Mouse (Mus musculus) hindbrain, embryonic 15.5 days (tissue): ENCODE measurements around the gene Bola2. TPM values are rescaled to one million over a fixed set of nuclear protein-coding genes. Genes with fewer than 3 reads are reported as not detected.
A peak's percentile ranks its signal among the peaks of the same experiment; 100 is the strongest.

Experiments used
- ATAC-seq: fragments of 200-750 bp; cut with Nextera tagmentation; 2 replicates; pipeline ENCODE4 v1.8.0; 2017; ENCODE audit warnings: low read depth, moderate number of reproducible peaks, moderate TSS enrichment; ENCODE audit not compliant: low FRiP score
- H3K27ac ChIP-seq: fragments of 300-500 bp; sonication (generic); replicated peaks from 2 replicates; pipeline ENCODE4 v1.5.1; 2015; ENCODE audit warnings: mild to moderate bottlenecking, inconsistent platforms
- H3K27me3 ChIP-seq: fragments of 300-500 bp; sonication (generic); 2 replicates; pipeline ENCODE4 v1.6.1; 2015; ENCODE audit warnings: control low read depth, inconsistent platforms
- H3K36me3 ChIP-seq: fragments of 300-500 bp; sonication (generic); 2 replicates; pipeline ENCODE4 v1.6.1; 2015; ENCODE audit warnings: control low read depth, inconsistent platforms
- H3K4me1 ChIP-seq: fragments of 300-500 bp; sonication (generic); replicated peaks from 2 replicates; pipeline ENCODE4 v1.6.1; 2015; ENCODE audit warnings: control low read depth, inconsistent platforms
- H3K4me2 ChIP-seq: fragments of 300-500 bp; sonication (generic); 2 replicates; pipeline ENCODE4 v1.6.1; 2015; ENCODE audit warnings: moderate library complexity, mild to moderate bottlenecking, inconsistent platforms
- H3K4me3 ChIP-seq: fragments of 300-500 bp; sonication (generic); 2 replicates; pipeline ENCODE4 v1.5.1; 2015; ENCODE audit warnings: mild to moderate bottlenecking, inconsistent platforms
- H3K9ac ChIP-seq: fragments of 300-500 bp; sonication (generic); 2 replicates; pipeline ENCODE4 v1.6.1; 2015; ENCODE audit warnings: inconsistent platforms
- H3K9me3 ChIP-seq: fragments of 300-500 bp; sonication (generic); 2 replicates; pipeline ENCODE4 v1.6.1; 2016; ENCODE audit warnings: control low read depth, inconsistent platforms
- WGBS: fragments of 180-500 bp; shearing (Covaris S2); methylation state at CpG from one replicate; pipeline ENCODE4 v1.1.7; 2015; 5-methylcytosine and 5-hydroxymethylcytosine counted together
- polyA plus RNA-seq: library from polyadenylated mRNA; unstranded; fragments of >200 nt; fragmentation: Nextera tagmentation; extraction: Ambion mirVana; gene quantifications from 2 replicates; pipeline ENCODE4 v1.2.1, GENCODE M21; 2015

Bola2 gene
- polyA plus RNA-seq, 1 experiment from 2014 or later: 139 TPM

GRCm38 (mm10) chr7:126701559-126702357 is 6.6 kb downstream of the Bola2 start:
- no peak for ATAC-seq
- peak overlapping the region; percentile 21 for H3K9ac ChIP-seq
- 0 out of 2 replicates have a peak overlapping the region, but pooled peaks have one; percentile 26 for H3K27ac ChIP-seq
- no peaks in the 10 kb centered on the region for H3K9me3 ChIP-seq
- H3K36me3 ChIP-seq: peaks cover 6% of the 10 kb centered on the region
- H3K4me2 ChIP-seq: peak overlapping the region; percentile 73
- H3K4me3 ChIP-seq: peak overlapping the region; percentile 9
- no peaks in the 10 kb centered on the region for H3K27me3 ChIP-seq
- 54% methylated on average over 24 of the region's 24 CpGs for WGBS
- H3K4me1 ChIP-seq: peaks cover 59% of the 10 kb centered on the region

- Histone ChIP-seq H3K9ac (no peak overlapping the region), H3K9me3 (no peaks in the 10 kb centered on the region), H3K4me2 (peak overlapping the region; percentile 73), H3K36me3 (peaks cover 6% of the 10 kb centered on the region), H3K4me3 (peak overlapping the region; percentile 90), H3K4me1 (peaks cover 53% of the 10 kb centered on the region), H3K27ac (no peak overlapping the region), H3K27me3 (no peaks in the 10 kb centered on the region)
- WGBS: 86% methylated on average over 6 of the region's 6 CpGs
- no peak for ATAC-seq
Measured at GRCm38 (mm10) chr7:126702358-126702757, 7.2 kb downstream of the Bola2 start.

GRCm38 (mm10) chr7:126702861-126703756 is 7.9 kb downstream of the Bola2 start:
- H3K4me2 ChIP-seq: peak overlapping the region; percentile 73
- WGBS: 78% methylated on average over 12 of the region's 12 CpGs
- ATAC-seq: no peak
- peak overlapping the region; percentile 93 for H3K9ac ChIP-seq
- H3K4me3 ChIP-seq: peak overlapping the region; percentile 90
- H3K36me3 ChIP-seq: peaks cover 6% of the 10 kb centered on the region
- no peaks in the 10 kb centered on the region for H3K27me3 ChIP-seq
- no peaks in the 10 kb centered on the region for H3K9me3 ChIP-seq
- H3K27ac ChIP-seq: peak overlapping the region; percentile 91
- peaks cover 47% of the 10 kb centered on the region for H3K4me1 ChIP-seq

GRCm38 (mm10) chr7:126703757-126704077 is 8.5 kb downstream of the Bola2 start:
- H3K4me2 ChIP-seq: peak overlapping the region; percentile 73
- peak; percentile 9; the same call in 1 of the 2 replicates for ATAC-seq
- H3K36me3 ChIP-seq: peaks cover 6% of the 10 kb centered on the region
- 14% methylated on average over 7 of the region's 7 CpGs for WGBS
- peak overlapping the region; percentile 90 for H3K4me3 ChIP-seq
- peak overlapping the region; percentile 93 for H3K9ac ChIP-seq
- no peaks in the 10 kb centered on the region for H3K9me3 ChIP-seq
- peaks cover 47% of the 10 kb centered on the region for H3K4me1 ChIP-seq
- no peaks in the 10 kb centered on the region for H3K27me3 ChIP-seq
- peak overlapping the region; percentile 91 for H3K27ac ChIP-seq

GRCm38 (mm10) chr7:126704121-126704980 is 9.2 kb downstream of the Bola2 start:
- H3K4me1 ChIP-seq: peaks cover 47% of the 10 kb centered on the region
- WGBS: 1% methylated on average over 39 of the region's 39 CpGs

GRCm38 (mm10) chr7:126707442-126708174 is 12.4 kb downstream of the Bola2 start, which contains the start of gene Coro1a:
TSS of gene Coro1a (minus strand) at chr7:126707787.
- ATAC-seq: no peak
- H3K27me3 ChIP-seq: no peaks in the 10 kb centered on the region
- H3K4me3 ChIP-seq: no peak within 1 kb of the TSS
- 91% methylated on average over 19 of the region's 19 CpGs for WGBS
- H3K4me1 ChIP-seq: peaks cover 25% of the 10 kb centered on the region
- H3K4me2 ChIP-seq: no peak within 1 kb of the TSS
- no peaks in the 10 kb centered on the region for H3K9me3 ChIP-seq
- H3K9ac ChIP-seq: no peak within 1 kb of the TSS
- H3K27ac ChIP-seq: no peak within 1 kb of the TSS
- no peaks in the 10 kb centered on the region for H3K36me3 ChIP-seq

More at GRCm38 (mm10) chr7:126704121-126704980, 9.2 kb downstream of the Bola2 start:
- peak; percentile 86 for ATAC-seq
- peaks cover 2% of the 10 kb centered on the region; the same call in 1 of the 2 replicates for H3K36me3 ChIP-seq
- H3K9ac ChIP-seq: peak overlapping the region; percentile 93
- H3K9me3 ChIP-seq: no peaks in the 10 kb centered on the region
- H3K4me2 ChIP-seq: peak overlapping the region; percentile 73
- H3K4me3 ChIP-seq: peak overlapping the region; percentile 90
- H3K27ac ChIP-seq: peak overlapping the region; percentile 91
- no peaks in the 10 kb centered on the region for H3K27me3 ChIP-seq

GRCm38 (mm10) chr7:126708175-126708952 is 13.2 kb downstream of the Bola2 start:
- no peaks in the 10 kb centered on the region for H3K36me3 ChIP-seq
- WGBS: 83% methylated on average over 10 of the region's 10 CpGs
- no peaks in the 10 kb centered on the region for H3K9me3 ChIP-seq
- H3K4me1 ChIP-seq: peaks cover 18% of the 10 kb centered on the region
- ATAC-seq: no peak
- no peak overlapping the region for H3K27ac ChIP-seq
- H3K27me3 ChIP-seq: no peaks in the 10 kb centered on the region
- H3K4me2 ChIP-seq: no peak overlapping the region
- no peak overlapping the region for H3K9ac ChIP-seq
- H3K4me3 ChIP-seq: no peak overlapping the region

- H3K36me3 ChIP-seq: no peaks in the 10 kb centered on the region
- H3K4me1 ChIP-seq: peaks cover 2% of the 10 kb centered on the region
- H3K9me3 ChIP-seq: no peaks in the 10 kb centered on the region
- no peak overlapping the region for H3K9ac ChIP-seq
- ATAC-seq: no peak
- no peaks in the 10 kb centered on the region for H3K27me3 ChIP-seq
- H3K4me3 ChIP-seq: no peak overlapping the region
- no peak overlapping the region for H3K27ac ChIP-seq
- H3K4me2 ChIP-seq: no peak overlapping the region
- 77% methylated on average over 4 of the region's 4 CpGs for WGBS
Measured at GRCm38 (mm10) chr7:126710266-126710665, 15.1 kb downstream of the Bola2 start.

- no peaks in the 10 kb centered on the region for H3K27me3 ChIP-seq
- H3K36me3 ChIP-seq: no peaks in the 10 kb centered on the region
- ATAC-seq: no peak
- no peaks in the 10 kb centered on the region for H3K4me1 ChIP-seq
- no peak overlapping the region for H3K9ac ChIP-seq
- H3K4me2 ChIP-seq: no peak overlapping the region
- WGBS: 84% methylated on average over 3 of the region's 3 CpGs
- H3K4me3 ChIP-seq: no peak overlapping the region
- H3K27ac ChIP-seq: no peak overlapping the region
- H3K9me3 ChIP-seq: no peaks in the 10 kb centered on the region
Measured at GRCm38 (mm10) chr7:126711910-126712309, 16.7 kb downstream of the Bola2 start.

GRCm38 (mm10) chr7:126715679-126716078 is 20.5 kb downstream of the Bola2 start:
- Histone ChIP-seq H3K36me3 (no peaks in the 10 kb centered on the region), H3K4me1 (no peaks in the 10 kb centered on the region), H3K4me3 (no peak overlapping the region), H3K27me3 (no peaks in the 10 kb centered on the region), H3K9me3 (no peaks in the 10 kb centered on the region), H3K4me2 (no peak overlapping the region), H3K27ac (no peak overlapping the region), H3K9ac (no peak overlapping the region)
- no peak for ATAC-seq
- WGBS: 87% methylated on average over 4 of the region's 4 CpGs
